Mouse (Mus musculus) intestine, postnatal 0 days (tissue): ENCODE results near the gene Keap1. TPM values are rescaled to one million over a fixed set of nuclear protein-coding genes. Genes with fewer than 3 reads are reported as not detected.

Experiments used
- ATAC-seq: fragments of 200-750 bp; cut with Nextera tagmentation; 2 replicates; pipeline ENCODE4 v1.8.0; 2017; ENCODE audit warnings: mild to moderate bottlenecking, moderate TSS enrichment, moderate library complexity
- H3K27ac ChIP-seq: fragments of 300-500 bp; sonication (generic); 2 replicates; pipeline ENCODE4 v1.5.1; 2014; ENCODE audit warnings: mild to moderate bottlenecking, low read depth, low read length, moderate library complexity
- H3K27me3 ChIP-seq: fragments of 300-500 bp; sonication (generic); replicated peaks from 2 replicates; pipeline ENCODE4 v1.6.1; 2014; ENCODE audit warnings: low read length, mixed read lengths; ENCODE audit not compliant: control insufficient read depth, insufficient read depth
- H3K36me3 ChIP-seq: fragments of 300-500 bp; sonication (generic); 2 replicates; pipeline ENCODE4 v1.6.1; 2014; ENCODE audit warnings: mild to moderate bottlenecking, moderate library complexity; ENCODE audit not compliant: control insufficient read depth, insufficient read depth
- H3K4me1 ChIP-seq: fragments of 300-500 bp; sonication (generic); replicated peaks from 2 replicates; pipeline ENCODE4 v1.6.1; 2014; ENCODE audit warnings: antibody characterized with exemption, low read length, mixed read lengths; ENCODE audit not compliant: control insufficient read depth, insufficient read depth
- H3K4me2 ChIP-seq: fragments of 300-500 bp; sonication (generic); replicated peaks from 2 replicates; pipeline ENCODE4 v1.6.1; 2014; ENCODE audit warnings: low read depth, mild to moderate bottlenecking, moderate library complexity
- H3K4me3 ChIP-seq: fragments of 300-500 bp; sonication (generic); 2 replicates; pipeline ENCODE4 v1.5.1; 2014; ENCODE audit warnings: low read depth, low read length
- H3K9ac ChIP-seq: fragments of 300-500 bp; sonication (generic); 2 replicates; pipeline ENCODE4 v1.6.1; 2014; ENCODE audit warnings: mild to moderate bottlenecking, low read depth, low read length
- H3K9me3 ChIP-seq: fragments of 300-500 bp; sonication (generic); 2 replicates; pipeline ENCODE4 v1.6.1; 2016; ENCODE audit warnings: mixed run types; ENCODE audit not compliant: control insufficient read depth
- CTCF ChIP-seq: sonication (generic); IDR thresholded peaks from 2 replicates; pipeline ENCODE4 v1.5.1; 2016; ENCODE audit warnings: low read depth, mild to moderate bottlenecking, control low read depth, antibody characterized with exemption, moderate library complexity
- WGBS: fragments of 180-500 bp; shearing (Covaris S2); extraction: QIAGEN DNeasy Blood & Tissue Kit; methylation state at CpG from one replicate; pipeline ENCODE4 v1.1.7; 2014; 5-methylcytosine and 5-hydroxymethylcytosine counted together
- polyA plus RNA-seq: library from polyadenylated mRNA; unstranded; fragments of >200 nt; fragmentation: Nextera tagmentation; extraction: Ambion mirVana; gene quantifications from 2 replicates; pipeline ENCODE4 v1.2.1, GENCODE M21; 2015

The Keap1 gene
- 38.3 and 42.4 TPM in 2 replicates for polyA plus RNA-seq

- TF ChIP-seq CTCF: peak; percentile 13; the same call in 1 of the 2 replicates
- no peaks in the 10 kb centered on the region for H3K9me3 ChIP-seq
- H3K4me2 ChIP-seq: peak within 1 kb of the TSS; percentile 87
- H3K36me3 ChIP-seq: peaks cover 21% of the 10 kb centered on the region
- peaks cover 14% of the 10 kb centered on the region for H3K27me3 ChIP-seq
- peak within 1 kb of the TSS; percentile 97 for H3K27ac ChIP-seq
- H3K9ac ChIP-seq: peak within 1 kb of the TSS; percentile 92
- H3K4me1 ChIP-seq: peaks cover 11% of the 10 kb centered on the region; the same call in 1 of the 2 replicates
- H3K4me3 ChIP-seq: peak within 1 kb of the TSS; percentile 94
- WGBS: under 1% methylated on average over 75 of the region's 90 CpGs
- ATAC-seq: peak; percentile 78
These were observed at the start of gene Keap1 for GRCm38 (mm10) chr9:21238733-21239464. Gene Keap1, minus strand, starts transcription at chr9:21239361.

GRCm38 (mm10) chr9:21288404-21289336 lies 49.5 kb upstream of the Keap1 start:
- peaks cover 4% of the 10 kb centered on the region; the same call in 1 of the 2 replicates for H3K36me3 ChIP-seq
- H3K9ac ChIP-seq: peak overlapping the region; percentile 45; the same call in 1 of the 2 replicates

GRCm38 (mm10) chr9:21287571-21288402 lies 48.6 kb upstream of the Keap1 start, which contains the start of gene Kri1:
Gene Kri1, minus strand, starts transcription at chr9:21287969.
- peak; percentile 71 for ATAC-seq
- Histone ChIP-seq H3K9me3 (no peaks in the 10 kb centered on the region), H3K4me2 (peak within 1 kb of the TSS; percentile 82), H3K27ac (peak within 1 kb of the TSS; percentile 87), H3K36me3 (peaks cover 8% of the 10 kb centered on the region; the same call in 1 of the 2 replicates), H3K27me3 (no peaks in the 10 kb centered on the region), H3K9ac (peak within 1 kb of the TSS; percentile 73), H3K4me3 (peak within 1 kb of the TSS; percentile 76), H3K4me1 (peaks cover 15% of the 10 kb centered on the region; the same call in 1 of the 2 replicates)
- WGBS: under 1% methylated on average over 59 of the region's 59 CpGs
- peak; percentile 27; the same call in 1 of the 2 replicates for TF ChIP-seq CTCF

More at GRCm38 (mm10) chr9:21288404-21289336, 49.5 kb upstream of the Keap1 start:
- no peak for ATAC-seq
- H3K9me3 ChIP-seq: no peaks in the 10 kb centered on the region
- peak overlapping the region; percentile 82 for H3K4me2 ChIP-seq
- H3K27me3 ChIP-seq: no peaks in the 10 kb centered on the region
- H3K4me3 ChIP-seq: peak overlapping the region; percentile 76
- no peak for TF ChIP-seq CTCF
- WGBS: 69% methylated on average over 13 of the region's 13 CpGs
- H3K4me1 ChIP-seq: peaks cover 15% of the 10 kb centered on the region; the same call in 1 of the 2 replicates
- peak overlapping the region; percentile 87 for H3K27ac ChIP-seq

GRCm38 (mm10) chr9:21286753-21287152 lies 47.6 kb upstream of the Keap1 start:
- Histone ChIP-seq H3K9me3 (no peaks in the 10 kb centered on the region), H3K27me3 (no peaks in the 10 kb centered on the region), H3K36me3 (peaks cover 15% of the 10 kb centered on the region), H3K4me3 (peak overlapping the region; percentile 76), H3K4me1 (peaks cover 15% of the 10 kb centered on the region; the same call in 1 of the 2 replicates), H3K4me2 (peak overlapping the region; percentile 82), H3K9ac (no peak overlapping the region), H3K27ac (no peak overlapping the region)
- ATAC-seq: no peak
- 49% methylated on average over 3 of the region's 3 CpGs for WGBS
- no peak for TF ChIP-seq CTCF

- TF ChIP-seq CTCF: no peak
- no peak overlapping the region for H3K9ac ChIP-seq
- no peak overlapping the region for H3K4me3 ChIP-seq
- ATAC-seq: peak; percentile 23; the same call in 1 of the 2 replicates
- H3K36me3 ChIP-seq: peaks cover 41% of the 10 kb centered on the region
- peaks cover 11% of the 10 kb centered on the region; the same call in 1 of the 2 replicates for H3K4me1 ChIP-seq
- H3K27ac ChIP-seq: peak overlapping the region; percentile 31
- 46% methylated on average over 3 of the region's 3 CpGs for WGBS
- H3K4me2 ChIP-seq: no peak overlapping the region
- no peaks in the 10 kb centered on the region for H3K27me3 ChIP-seq
- H3K9me3 ChIP-seq: no peaks in the 10 kb centered on the region
These were observed 44.8 kb upstream of the Keap1 start for GRCm38 (mm10) chr9:21283994-21284393.
